Mouse (Mus musculus) ES-Bruce4 (cell line): ENCODE results near the gene Slc25a48. TPM values are rescaled to one million over a fixed set of nuclear protein-coding genes. Genes with fewer than 3 reads are reported as not detected.

Experiments
- H3K27ac ChIP-seq: 2 replicates; pipeline ENCODE4 v1.5.1; 2012; ENCODE audit warnings: low read length, inconsistent platforms; ENCODE audit not compliant: insufficient read depth
- H3K27me3 ChIP-seq: 2 replicates; pipeline ENCODE4 v1.6.1; 2012; ENCODE audit warnings: mild to moderate bottlenecking, low read length, inconsistent platforms; ENCODE audit not compliant: control insufficient read depth, poor library complexity, insufficient read depth, severe bottlenecking
- H3K36me3 ChIP-seq: 2 replicates; pipeline ENCODE4 v1.6.1; 2012; ENCODE audit warnings: inconsistent platforms, mild to moderate bottlenecking, low read length, moderate library complexity; ENCODE audit not compliant: control insufficient read depth, poor library complexity, insufficient read depth, severe bottlenecking
- H3K4me1 ChIP-seq: one replicate; pipeline ENCODE4 v1.8.1; 2011; ENCODE audit warnings: low read length; ENCODE audit not compliant: control insufficient read depth, insufficient read depth
- H3K4me3 ChIP-seq: 2 replicates; pipeline ENCODE4 v1.5.1; 2011; ENCODE audit warnings: low read depth, mild to moderate bottlenecking, low read length
- H3K9ac ChIP-seq: 2 replicates; pipeline ENCODE4 v1.6.1; 2012; ENCODE audit warnings: low read depth, mild to moderate bottlenecking, inconsistent platforms; ENCODE audit not compliant: poor library complexity, severe bottlenecking
- H3K9me3 ChIP-seq: replicated peaks from 2 replicates; pipeline ENCODE4 v1.6.1; 2012; ENCODE audit warnings: mild to moderate bottlenecking, low read length, inconsistent platforms; ENCODE audit not compliant: control insufficient read depth, poor library complexity, insufficient read depth, severe bottlenecking
- CTCF ChIP-seq: IDR thresholded peaks from one replicate; pipeline ENCODE4 v1.8.1; 2011; ENCODE audit warnings: low read depth, low read length
- EP300 ChIP-seq: IDR thresholded peaks from 2 replicates; pipeline ENCODE4 v1.6.1; 2011; ENCODE audit warnings: low read depth, low read length; ENCODE audit not compliant: insufficient read depth
- POLR2A ChIP-seq: IDR thresholded peaks from one replicate; pipeline ENCODE4 v1.8.1; 2011; ENCODE audit warnings: low read length; ENCODE audit not compliant: insufficient read depth
- polyA plus RNA-seq: library from polyadenylated mRNA; stranded (reverse); fragments of >200 nt; gene quantifications from 2 replicates; pipeline ENCODE4 v1.2.4, GENCODE M21; 2011; ENCODE audit warnings: low read depth; ENCODE audit not compliant: missing spikeins, insufficient read depth, insufficient read length

Gene Slc25a48
- polyA plus RNA-seq: 0.20 and 0.42 TPM in 2 replicates

GRCm38 (mm10) chr13:56438211-56439075, at the start of gene Slc25a48:
Gene Slc25a48, plus strand, starts transcription at chr13:56438355.
- Histone ChIP-seq H3K27me3 (no peaks in the 10 kb centered on the region), H3K4me1 (peaks cover 1% of the 10 kb centered on the region), H3K27ac (no peak within 1 kb of the TSS), H3K36me3 (no peaks in the 10 kb centered on the region), H3K9me3 (no peaks in the 10 kb centered on the region), H3K9ac (no peak within 1 kb of the TSS), H3K4me3 (peak within 1 kb of the TSS; percentile 13)
- TF ChIP-seq POLR2A: no peak
- no peak for TF ChIP-seq EP300

- Histone ChIP-seq H3K27ac (no peak overlapping the region), H3K36me3 (no peaks in the 10 kb centered on the region), H3K4me3 (no peak overlapping the region), H3K9me3 (no peaks in the 10 kb centered on the region), H3K27me3 (no peaks in the 10 kb centered on the region), H3K9ac (no peak overlapping the region), H3K4me1 (no peaks in the 10 kb centered on the region)
- TF ChIP-seq EP300: no peak
- TF ChIP-seq CTCF: no peak
- TF ChIP-seq POLR2A: no peak
These were observed 40.6 kb upstream of the Slc25a48 start for GRCm38 (mm10) chr13:56397572-56397971.

- no peak overlapping the region for H3K4me3 ChIP-seq
- H3K9ac ChIP-seq: no peak overlapping the region
- no peaks in the 10 kb centered on the region for H3K36me3 ChIP-seq
- H3K27me3 ChIP-seq: no peaks in the 10 kb centered on the region
- no peaks in the 10 kb centered on the region for H3K4me1 ChIP-seq
- H3K27ac ChIP-seq: no peak overlapping the region
- TF ChIP-seq EP300 (no peak), POLR2A (no peak), CTCF (no peak)
- H3K9me3 ChIP-seq: no peaks in the 10 kb centered on the region
These were observed 37.0 kb upstream of the Slc25a48 start for GRCm38 (mm10) chr13:56401186-56401585.

DNA sequence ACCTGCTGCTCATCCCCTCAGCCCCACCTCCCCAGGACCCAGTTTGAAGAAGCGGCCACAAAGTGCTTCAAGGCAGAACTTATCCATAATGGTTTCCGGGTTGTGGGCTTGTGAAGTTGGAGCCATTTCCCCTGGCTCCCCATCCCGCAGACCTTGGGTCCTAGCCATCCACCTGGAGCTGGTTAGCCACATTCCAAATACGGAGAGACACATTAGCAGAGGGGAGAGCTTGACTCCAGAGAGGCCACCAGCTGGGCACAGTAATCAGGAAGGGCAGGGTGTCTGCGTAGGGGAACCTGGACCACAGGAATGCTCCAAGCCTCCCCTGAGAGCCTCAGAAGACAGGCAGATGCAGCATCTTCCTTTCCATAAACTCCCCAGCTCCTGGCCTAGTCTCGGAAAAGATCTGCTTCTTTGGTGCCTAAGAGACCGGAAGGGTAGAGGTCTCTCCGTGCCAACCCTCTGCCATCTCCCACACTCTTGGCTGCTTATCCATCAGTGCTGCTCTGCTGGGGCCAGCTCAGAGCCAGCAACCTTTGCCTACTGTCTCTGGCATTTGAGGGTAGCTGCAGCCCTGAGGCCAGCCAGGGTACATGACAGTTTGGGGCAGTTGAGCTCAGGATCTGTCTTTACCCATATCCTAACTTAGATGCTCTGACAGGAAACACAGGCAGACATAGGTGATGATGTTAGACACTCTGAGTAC, 34.6 kb upstream of the Slc25a48 start:
- Histone ChIP-seq H3K9me3 (no peaks in the 10 kb centered on the region), H3K4me3 (no peak overlapping the region), H3K36me3 (no peaks in the 10 kb centered on the region), H3K4me1 (no peaks in the 10 kb centered on the region), H3K9ac (no peak overlapping the region), H3K27ac (no peak overlapping the region), H3K27me3 (no peaks in the 10 kb centered on the region)
- TF ChIP-seq CTCF (no peak), POLR2A (no peak), EP300 (no peak)

GRCm38 (mm10) chr13:56404511-56405140, 33.5 kb upstream of the Slc25a48 start:
- H3K36me3 ChIP-seq: no peaks in the 10 kb centered on the region
- no peaks in the 10 kb centered on the region for H3K4me1 ChIP-seq
- no peak overlapping the region for H3K27ac ChIP-seq
- no peaks in the 10 kb centered on the region for H3K27me3 ChIP-seq
- no peak overlapping the region for H3K9ac ChIP-seq
- TF ChIP-seq POLR2A (no peak), CTCF (no peak)
- H3K9me3 ChIP-seq: no peaks in the 10 kb centered on the region
- no peak overlapping the region for H3K4me3 ChIP-seq
